Mouse (Mus musculus) kidney, embryonic 15.5 days (tissue): Measurements from ENCODE around the gene E130114P18Rik. TPM values are rescaled to one million over a fixed set of nuclear protein-coding genes. Genes with fewer than 3 reads are reported as not detected.

ENCODE experiments used
- ATAC-seq: fragments of 200-750 bp; cut with Nextera tagmentation; replicated peaks from 2 replicates; pipeline ENCODE4 v1.8.0; 2017; ENCODE audit warnings: moderate TSS enrichment; ENCODE audit not compliant: low FRiP score
- H3K27ac ChIP-seq: fragments of 300-500 bp; sonication (generic); 2 replicates; pipeline ENCODE4 v1.5.1; 2015; ENCODE audit warnings: mild to moderate bottlenecking, inconsistent platforms
- H3K27me3 ChIP-seq: fragments of 300-500 bp; sonication (generic); 2 replicates; pipeline ENCODE4 v1.6.1; 2015; ENCODE audit warnings: inconsistent platforms
- H3K36me3 ChIP-seq: fragments of 300-500 bp; sonication (generic); 2 replicates; pipeline ENCODE4 v1.6.1; 2015; ENCODE audit warnings: inconsistent platforms
- H3K4me1 ChIP-seq: fragments of 300-500 bp; sonication (generic); 2 replicates; pipeline ENCODE4 v1.6.1; 2015; ENCODE audit warnings: inconsistent platforms
- H3K4me2 ChIP-seq: fragments of 300-500 bp; sonication (generic); 2 replicates; pipeline ENCODE4 v1.6.1; 2015; ENCODE audit warnings: moderate library complexity, mild to moderate bottlenecking, inconsistent platforms
- H3K4me3 ChIP-seq: fragments of 300-500 bp; sonication (generic); replicated peaks from 2 replicates; pipeline ENCODE4 v1.5.1; 2015; ENCODE audit warnings: mild to moderate bottlenecking, inconsistent platforms
- H3K9ac ChIP-seq: fragments of 300-500 bp; sonication (generic); 2 replicates; pipeline ENCODE4 v1.6.1; 2015; ENCODE audit warnings: mild to moderate bottlenecking, inconsistent platforms
- H3K9me3 ChIP-seq: fragments of 300-500 bp; sonication (generic); replicated peaks from 2 replicates; pipeline ENCODE4 v1.6.1; 2016; ENCODE audit warnings: inconsistent platforms
- WGBS: fragments of 180-500 bp; shearing (Covaris S2); methylation state at CpG from one replicate; pipeline ENCODE4 v1.1.7; 2015; ENCODE audit warnings: mixed read lengths; 5-methylcytosine and 5-hydroxymethylcytosine counted together
- polyA plus RNA-seq: library from polyadenylated mRNA; unstranded; fragments of >200 nt; fragmentation: Nextera tagmentation; extraction: Ambion mirVana; gene quantifications from 2 replicates; pipeline ENCODE4 v1.2.1, GENCODE M21; 2015

E130114P18Rik gene
- polyA plus RNA-seq, 1 experiment from 2014 or later: 0.51 TPM

GRCm38 (mm10) chr4:97648436-97648707 is 129.5 kb downstream of the E130114P18Rik start:
- no peak for ATAC-seq
- Histone ChIP-seq H3K27me3 (no peaks in the 10 kb centered on the region), H3K4me2 (no peak overlapping the region), H3K27ac (no peak overlapping the region), H3K9ac (no peak overlapping the region), H3K36me3 (no peaks in the 10 kb centered on the region), H3K4me1 (peaks cover 15% of the 10 kb centered on the region), H3K9me3 (no peaks in the 10 kb centered on the region), H3K4me3 (no peak overlapping the region)
- 84% methylated on average over 2 of the region's 2 CpGs for WGBS

GRCm38 (mm10) chr4:97647700-97648435 is 130.0 kb downstream of the E130114P18Rik start:
- Histone ChIP-seq H3K9me3 (no peaks in the 10 kb centered on the region), H3K27me3 (no peaks in the 10 kb centered on the region), H3K4me1 (peaks cover 15% of the 10 kb centered on the region), H3K9ac (no peak overlapping the region), H3K4me3 (no peak overlapping the region), H3K4me2 (no peak overlapping the region), H3K36me3 (no peaks in the 10 kb centered on the region), H3K27ac (no peak overlapping the region)
- peak; percentile 49; the same call in 1 of the 2 replicates for ATAC-seq
- WGBS: 56% methylated on average over 15 of the region's 15 CpGs

GRCm38 (mm10) chr4:97647236-97647635 is 130.6 kb downstream of the E130114P18Rik start:
- no peaks in the 10 kb centered on the region for H3K36me3 ChIP-seq
- 91% methylated on average over 4 of the region's 4 CpGs for WGBS
- no peak overlapping the region for H3K4me2 ChIP-seq
- no peak overlapping the region for H3K4me3 ChIP-seq
- no peak overlapping the region for H3K9ac ChIP-seq
- no peaks in the 10 kb centered on the region for H3K27me3 ChIP-seq
- no peak for ATAC-seq
- H3K9me3 ChIP-seq: no peaks in the 10 kb centered on the region
- no peak overlapping the region for H3K27ac ChIP-seq
- H3K4me1 ChIP-seq: peaks cover 15% of the 10 kb centered on the region

- H3K4me1 ChIP-seq: peaks cover 4% of the 10 kb centered on the region; the same call in 1 of the 2 replicates
- no peak overlapping the region for H3K4me2 ChIP-seq
- no peaks in the 10 kb centered on the region for H3K36me3 ChIP-seq
- ATAC-seq: no peak
- no peak overlapping the region for H3K9ac ChIP-seq
- no peak overlapping the region for H3K27ac ChIP-seq
- WGBS: 86% methylated on average over 3 of the region's 3 CpGs
- no peaks in the 10 kb centered on the region for H3K9me3 ChIP-seq
- no peaks in the 10 kb centered on the region for H3K27me3 ChIP-seq
- H3K4me3 ChIP-seq: no peak overlapping the region
Measured at GRCm38 (mm10) chr4:97640385-97640784, 137.5 kb downstream of the E130114P18Rik start.

- Histone ChIP-seq H3K4me3 (no peak overlapping the region), H3K9ac (no peak overlapping the region), H3K36me3 (no peaks in the 10 kb centered on the region), H3K4me2 (no peak overlapping the region), H3K27me3 (no peaks in the 10 kb centered on the region), H3K27ac (no peak overlapping the region), H3K4me1 (peaks cover 7% of the 10 kb centered on the region; the same call in 1 of the 2 replicates), H3K9me3 (no peaks in the 10 kb centered on the region)
- WGBS: 97% methylated on average over 1 of the region's 1 CpGs
- no peak for ATAC-seq
Measured at GRCm38 (mm10) chr4:97636569-97636968, 141.3 kb downstream of the E130114P18Rik start.

GRCm38 (mm10) chr4:97635757-97636292 is 142.1 kb downstream of the E130114P18Rik start:
- H3K9me3 ChIP-seq: no peaks in the 10 kb centered on the region
- WGBS: 50% methylated on average over 1 of the region's 1 CpGs
- no peak overlapping the region for H3K4me2 ChIP-seq
- no peak overlapping the region for H3K4me3 ChIP-seq
- H3K4me1 ChIP-seq: peaks cover 7% of the 10 kb centered on the region; the same call in 1 of the 2 replicates
- no peak overlapping the region for H3K27ac ChIP-seq
- no peak overlapping the region for H3K9ac ChIP-seq
- no peaks in the 10 kb centered on the region for H3K27me3 ChIP-seq
- no peak for ATAC-seq
- no peaks in the 10 kb centered on the region for H3K36me3 ChIP-seq

- WGBS: 37% methylated on average over 6 of the region's 6 CpGs
- Histone ChIP-seq H3K4me1 (peaks cover 7% of the 10 kb centered on the region; the same call in 1 of the 2 replicates), H3K27me3 (no peaks in the 10 kb centered on the region), H3K9me3 (no peaks in the 10 kb centered on the region), H3K9ac (no peak overlapping the region), H3K4me2 (no peak overlapping the region), H3K4me3 (no peak overlapping the region), H3K27ac (0 out of 2 replicates have a peak overlapping the region, but pooled peaks have one; percentile 13), H3K36me3 (no peaks in the 10 kb centered on the region)
- 0 out of 2 replicates have a peak, but pooled peaks have one; percentile 29 for ATAC-seq
Measured at GRCm38 (mm10) chr4:97635296-97635755, 142.6 kb downstream of the E130114P18Rik start.

GRCm38 (mm10) chr4:97628881-97629605 is 148.8 kb downstream of the E130114P18Rik start:
- WGBS: 23% methylated on average over 14 of the region's 14 CpGs
- Histone ChIP-seq H3K4me2 (no peak overlapping the region), H3K27ac (0 out of 2 replicates have a peak overlapping the region, but pooled peaks have one; percentile 43), H3K4me1 (peaks cover 32% of the 10 kb centered on the region), H3K9me3 (no peaks in the 10 kb centered on the region), H3K27me3 (no peaks in the 10 kb centered on the region), H3K9ac (no peak overlapping the region), H3K36me3 (no peaks in the 10 kb centered on the region), H3K4me3 (no peak overlapping the region)
- ATAC-seq: peak; percentile 92

GRCm38 (mm10) chr4:97626002-97626720 is 151.7 kb downstream of the E130114P18Rik start:
- Histone ChIP-seq H3K4me2 (peak overlapping the region; percentile 3; the same call in 1 of the 2 replicates), H3K36me3 (no peaks in the 10 kb centered on the region), H3K27me3 (no peaks in the 10 kb centered on the region), H3K9me3 (no peaks in the 10 kb centered on the region), H3K4me3 (no peak overlapping the region), H3K27ac (no peak overlapping the region), H3K9ac (no peak overlapping the region), H3K4me1 (peaks cover 32% of the 10 kb centered on the region)
- WGBS: 35% methylated on average over 16 of the region's 16 CpGs
- ATAC-seq: peak; percentile 30; the same call in 1 of the 2 replicates

- H3K36me3 ChIP-seq: no peaks in the 10 kb centered on the region
- peaks cover 22% of the 10 kb centered on the region for H3K4me1 ChIP-seq
- no peak overlapping the region for H3K27ac ChIP-seq
- no peak for ATAC-seq
- WGBS: 86% methylated on average over 5 of the region's 5 CpGs
- no peak overlapping the region for H3K9ac ChIP-seq
- no peaks in the 10 kb centered on the region for H3K9me3 ChIP-seq
- H3K4me3 ChIP-seq: no peak overlapping the region
- H3K27me3 ChIP-seq: no peaks in the 10 kb centered on the region
- H3K4me2 ChIP-seq: no peak overlapping the region
Measured at GRCm38 (mm10) chr4:97623165-97623564, 154.7 kb downstream of the E130114P18Rik start.

- H3K9ac ChIP-seq: no peak overlapping the region
- peaks cover 17% of the 10 kb centered on the region for H3K4me1 ChIP-seq
- no peaks in the 10 kb centered on the region for H3K27me3 ChIP-seq
- no peak overlapping the region for H3K4me3 ChIP-seq
- no peak for ATAC-seq
- 74% methylated on average over 4 of the region's 4 CpGs for WGBS
- no peak overlapping the region for H3K27ac ChIP-seq
- H3K36me3 ChIP-seq: no peaks in the 10 kb centered on the region
- H3K9me3 ChIP-seq: no peaks in the 10 kb centered on the region
- no peak overlapping the region for H3K4me2 ChIP-seq
Measured at GRCm38 (mm10) chr4:97621731-97622130, 156.1 kb downstream of the E130114P18Rik start.
